Mouse (Mus musculus): Measurements from ENCODE around the gene Gprin2.

- no peak for TF ChIP-seq CTCF (IDR thresholded peaks at IDR 0.05; ENCODE audit: control insufficient read depth, insufficient read depth, insufficient read length)
- no peak for TF ChIP-seq FOSL1 (IDR thresholded peaks at IDR 0.05; ENCODE audit: insufficient read depth, low read length, poor library complexity, severe bottlenecking)
Measured at GRCm38 (mm10) chr14:34155752-34156151, 45.7 kb downstream of the Gprin2 start.

Data from C2C12 (cell line).